Mouse (Mus musculus) ES-E14 (cell line): ENCODE data around the gene Piezo1. TPM values are rescaled to one million over a fixed set of nuclear protein-coding genes. Genes with fewer than 3 reads are reported as not detected.

Experiments
- DNase-seq: peaks from one replicate; pipeline ENCODE4 v3.0.0-alpha.2; 2013; ENCODE audit warnings: low read depth, low spot score
- H3K27ac ChIP-seq: 2 replicates; pipeline ENCODE4 v1.5.1; 2012; ENCODE audit warnings: low read depth, mild to moderate bottlenecking, low read length, moderate library complexity, mixed read lengths; ENCODE audit not compliant: poor library complexity, insufficient read depth, severe bottlenecking
- H3K36me3 ChIP-seq: 2 replicates; pipeline ENCODE4 v1.6.1; 2012; ENCODE audit warnings: mild to moderate bottlenecking, low read length, moderate library complexity, mixed read lengths; ENCODE audit not compliant: control insufficient read depth, poor library complexity, insufficient read depth, severe bottlenecking
- H3K4me1 ChIP-seq, 2 experiments: fragments of 150-350 bp in 1 of 2; sonication (generic) in 1 of 2; 2 replicates each; pipeline ENCODE4 v1.6.1; 2012; ENCODE audit warnings: low read length in 2 of 2, mild to moderate bottlenecking in 1 of 2, mixed read lengths in 1 of 2; ENCODE audit not compliant: control insufficient read depth in 2 of 2, insufficient read depth in 2 of 2, poor library complexity in 1 of 2
- H3K4me3 ChIP-seq, 2 experiments: fragments of 150-350 bp in 1 of 2; sonication (generic) in 1 of 2; 2 replicates each; pipeline ENCODE4 v1.5.1; 2012; ENCODE audit warnings: low read length in 2 of 2, low read depth in 1 of 2, mild to moderate bottlenecking in 1 of 2, mixed read lengths in 1 of 2; ENCODE audit not compliant: insufficient read depth in 1 of 2, poor library complexity in 1 of 2, severe bottlenecking in 1 of 2
- H3K9ac ChIP-seq: 2 replicates; pipeline ENCODE4 v1.6.1; 2012; ENCODE audit warnings: low read depth, mild to moderate bottlenecking, low read length, mixed read lengths; ENCODE audit not compliant: poor library complexity, insufficient read depth, severe bottlenecking
- H3K9me3 ChIP-seq: fragments of 150-350 bp; sonication (generic); 2 replicates; pipeline ENCODE4 v1.6.1; 2012; ENCODE audit warnings: low read depth, mild to moderate bottlenecking, low read length; ENCODE audit not compliant: control insufficient read depth, insufficient read depth
- CHD2 ChIP-seq: IDR thresholded peaks from 2 replicates; pipeline ENCODE4 v1.6.1; 2014; ENCODE audit warnings: mild to moderate bottlenecking, low read depth, low read length, inconsistent platforms
- HCFC1 ChIP-seq: IDR thresholded peaks from 2 replicates; pipeline ENCODE4 v1.6.1; 2012; ENCODE audit warnings: low read length, inconsistent platforms, borderline replicate concordance; ENCODE audit not compliant: insufficient read depth
- MAFK ChIP-seq: IDR thresholded peaks from 2 replicates; pipeline ENCODE4 v1.6.1; 2014; ENCODE audit warnings: mild to moderate bottlenecking, low read depth, low read length, inconsistent platforms; ENCODE audit not compliant: insufficient read depth
- ZC3H11A ChIP-seq: IDR thresholded peaks from 2 replicates; pipeline ENCODE4 v1.6.1; 2012; ENCODE audit warnings: low read depth, mild to moderate bottlenecking, inconsistent platforms, low read length, borderline replicate concordance
- ZNF384 ChIP-seq: IDR thresholded peaks from 2 replicates; pipeline ENCODE4 v1.6.1; 2012; ENCODE audit warnings: low read depth, low read length, inconsistent platforms
- in situ Hi-C, 2 experiments: fragments of 600-800 bp; cut with MboI; formaldehyde crosslinking; loops; one replicate each; pipeline ENCODE4 v1.15.1; 2025; ENCODE audit warnings: low sequenced_read_pairs in 2 of 2, inconsistent platforms in 1 of 2; ENCODE audit not compliant: unreplicated experiment in 2 of 2
- total RNA-seq: library from RNA; depleted of rRNA; stranded (reverse); fragments of 300-350 nt; gene quantifications from 2 replicates; pipeline ENCODE4 v1.2.3, GENCODE M21; 2012; rRNA removed

Piezo1 gene
- total RNA-seq, 1 experiment, result 204 TPM

DNA sequence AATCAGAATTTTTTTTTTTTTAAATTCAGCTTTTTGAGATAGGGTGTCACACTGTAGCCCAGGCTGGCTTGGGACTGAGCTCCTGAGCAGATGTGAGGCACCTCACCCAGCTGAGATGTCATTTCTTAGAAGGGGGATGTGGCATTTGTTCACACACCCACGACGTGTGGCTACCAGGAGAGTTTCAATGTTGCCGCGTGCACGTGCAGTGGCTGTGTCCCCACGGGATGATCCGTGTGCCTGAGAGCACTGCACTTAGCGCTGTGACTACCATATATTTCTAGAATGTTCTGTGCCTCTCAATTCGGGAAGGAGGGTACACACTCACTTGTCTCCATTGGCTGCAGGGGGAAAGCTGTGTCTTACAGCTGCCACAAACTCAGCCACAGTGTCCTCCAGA is 115.0 kb downstream of the Piezo1 start:
- Histone ChIP-seq H3K27ac (no peak overlapping the region), H3K36me3 (peaks cover 34% of the 10 kb centered on the region; the same call in 1 of the 2 replicates), H3K4me3 (no peak overlapping the region), H3K9ac (no peak overlapping the region), H3K4me1 (peaks cover 3 to 34% of the 10 kb centered on the region in 2 experiments; a peak in 2 of 4 replicates), H3K9me3 (no peaks in the 10 kb centered on the region)
- TF ChIP-seq CHD2, result no peak
- DNase-seq, result no peak
- in situ Hi-C loops, result no loop called here

DNA sequence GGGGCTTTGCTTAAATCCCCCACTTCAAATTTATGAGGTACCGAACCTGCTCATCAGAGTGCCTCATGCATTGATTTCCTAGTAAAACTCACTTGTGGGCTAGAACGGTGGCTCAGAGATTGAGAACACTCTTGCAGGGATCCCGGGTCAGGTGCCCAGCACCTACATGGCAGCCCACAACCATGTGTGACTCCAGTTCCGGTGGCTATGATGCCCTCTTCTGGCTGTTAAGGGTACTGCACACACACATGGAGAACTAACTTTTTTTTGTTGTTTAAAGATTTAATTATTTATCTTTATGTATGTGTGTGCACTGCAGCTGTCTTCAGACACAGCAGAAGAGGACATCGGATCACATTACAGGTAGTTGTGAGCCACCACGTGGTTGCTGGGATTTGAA is 115.8 kb downstream of the Piezo1 start:
- no peaks in the 10 kb centered on the region for H3K9me3 ChIP-seq
- H3K27ac ChIP-seq, result no peak overlapping the region
- H3K36me3 ChIP-seq, result peaks cover 34% of the 10 kb centered on the region; the same call in 1 of the 2 replicates
- no peak for DNase-seq
- H3K9ac ChIP-seq, result no peak overlapping the region
- no peak overlapping the region for H3K4me3 ChIP-seq
- no peak for TF ChIP-seq HCFC1
- no peak for TF ChIP-seq ZC3H11A
- TF ChIP-seq MAFK, result no peak
- no peak for TF ChIP-seq ZNF384
- TF ChIP-seq CHD2, result no peak
- H3K4me1 ChIP-seq, result peaks cover 3 to 34% of the 10 kb centered on the region in 2 experiments; a peak in 2 of 4 replicates
- in situ Hi-C loops, result no loop called here

GRCm38 (mm10) chr8:122433269-122433905 is 117.7 kb downstream of the Piezo1 start:
- in situ Hi-C loops, result no loop called here
- TF ChIP-seq ZNF384 (no peak), ZC3H11A (no peak), MAFK (no peak), HCFC1 (no peak), CHD2 (no peak)
- Histone ChIP-seq H3K9me3 (no peaks in the 10 kb centered on the region), H3K36me3 (peaks cover 27% of the 10 kb centered on the region; the same call in 1 of the 2 replicates), H3K27ac (no peak overlapping the region; the same call in 1 of the 2 replicates), H3K4me3 (peak overlapping the region in 1 of 2 experiments; percentile 74; a peak in 2 of 4 replicates), H3K9ac (no peak overlapping the region), H3K4me1 (peaks cover 3 to 33% of the 10 kb centered on the region in 2 experiments; a peak in 2 of 4 replicates)
- DNase-seq, result no peak

DNA sequence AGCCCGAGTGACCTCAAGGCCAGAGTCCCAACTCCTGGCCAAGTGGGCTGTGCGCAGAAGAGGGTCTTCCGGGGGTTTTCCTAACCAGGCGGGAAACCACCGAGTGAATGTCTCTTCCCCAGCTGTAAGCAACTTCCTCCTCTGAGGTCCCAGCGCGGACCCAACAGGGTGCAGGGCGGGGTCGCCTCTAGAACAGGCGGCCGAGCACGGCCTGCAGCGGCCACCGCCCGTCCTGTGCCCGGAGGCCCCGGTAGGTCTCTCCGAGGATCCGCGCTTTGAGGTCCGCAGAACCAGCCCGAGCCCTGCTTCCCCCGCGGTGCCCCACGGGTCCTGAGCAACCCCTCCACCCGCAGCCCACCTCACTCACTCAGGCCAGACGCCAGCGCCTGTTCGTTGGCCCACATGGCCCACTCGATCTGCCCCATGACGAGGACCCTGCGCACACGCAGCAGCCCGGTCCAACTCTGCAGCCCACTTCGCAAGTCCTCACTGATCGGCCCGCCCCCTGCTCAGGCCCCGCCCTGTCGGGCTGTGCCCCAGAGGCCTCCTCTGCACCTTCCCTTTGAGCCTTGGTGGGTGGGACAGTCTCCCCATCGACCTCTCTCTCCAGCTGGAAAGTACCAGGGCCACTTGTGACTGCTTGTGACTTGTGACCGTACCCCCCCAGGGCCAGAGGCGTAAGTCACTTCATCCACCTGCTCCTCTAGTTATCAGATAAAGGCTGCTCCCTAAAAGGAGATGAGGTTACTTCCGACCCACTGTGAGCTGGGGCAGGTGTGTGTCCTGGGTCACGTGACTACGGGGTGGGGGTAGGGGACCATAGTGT is 118.5 kb downstream of the Piezo1 start, which contains the start of gene Cyba:
TSS of gene Cyba (minus strand) at position 488 of the 826 bp plus-strand sequence.
- in situ Hi-C loops, result no loop called here
- H3K9ac ChIP-seq, result peak within 1 kb of the TSS; percentile 74
- H3K36me3 ChIP-seq, result peaks cover 27% of the 10 kb centered on the region; the same call in 1 of the 2 replicates
- no peak within 1 kb of the TSS; the same call in 1 of the 2 replicates for H3K27ac ChIP-seq
- H3K4me1 ChIP-seq, result peaks cover 3 to 32% of the 10 kb centered on the region in 2 experiments; a peak in 2 of 4 replicates
- no peak for TF ChIP-seq MAFK
- TF ChIP-seq ZNF384, result no peak
- TF ChIP-seq HCFC1, result peak; percentile 22; the same call in 1 of the 2 replicates
- H3K9me3 ChIP-seq, result no peaks in the 10 kb centered on the region
- H3K4me3 ChIP-seq, result peak within 1 kb of the TSS; percentile 71 to 74
- DNase-seq, result peak; percentile 47

Other genes with a start within 250 kb of the Piezo1 start
- not detected in 2 replicates for gene Trhr2, start 190.6 kb downstream of the Piezo1 start, total RNA-seq
- 87.1 and 90.4 TPM in 2 replicates for gene Zc3h18, start 174.7 kb downstream of the Piezo1 start, total RNA-seq
- gene Il17c, start 129.3 kb downstream of the Piezo1 start, total RNA-seq, result 0.58 TPM in 1 of 2 replicates, not detected in the other
- 78.7 and 107 TPM in 2 replicates for gene Cyba, start 118.4 kb downstream of the Piezo1 start, total RNA-seq
- 30.4 and 35.2 TPM in 2 replicates for gene Mvd, start 107.9 kb downstream of the Piezo1 start, total RNA-seq
- gene Snai3, start 90.6 kb downstream of the Piezo1 start, total RNA-seq, result 4.2 and 8.2 TPM in 2 replicates
- 10.8 and 15.0 TPM in 2 replicates for gene Rnf166, start 75.3 kb downstream of the Piezo1 start, total RNA-seq
- gene Ctu2, start 75.2 kb downstream of the Piezo1 start, total RNA-seq, result 79.8 and 96.0 TPM in 2 replicates
- 139 and 168 TPM in 2 replicates for gene Cdt1, start 16.7 kb upstream of the Piezo1 start, total RNA-seq
- 400 and 412 TPM in 2 replicates for gene Aprt, start 25.6 kb upstream of the Piezo1 start, total RNA-seq
- 8.9 and 9.2 TPM in 2 replicates for gene Galns, start 60.1 kb upstream of the Piezo1 start, total RNA-seq
- gene Trappc2l, start 60.3 kb upstream of the Piezo1 start, total RNA-seq, result 53.2 and 56.1 TPM in 2 replicates
- not detected in 2 replicates for gene Pabpn1l, start 71.4 kb upstream of the Piezo1 start, total RNA-seq
- 0.26 and 0.36 TPM in 2 replicates for gene Cbfa2t3, start 147.8 kb upstream of the Piezo1 start, total RNA-seq
- 11.7 and 12.4 TPM in 2 replicates for gene Acsf3, start 224.2 kb upstream of the Piezo1 start, total RNA-seq